Comparison of ENCODE assay signal across 13 mouse cellular contexts in the genomic region with DNA sequence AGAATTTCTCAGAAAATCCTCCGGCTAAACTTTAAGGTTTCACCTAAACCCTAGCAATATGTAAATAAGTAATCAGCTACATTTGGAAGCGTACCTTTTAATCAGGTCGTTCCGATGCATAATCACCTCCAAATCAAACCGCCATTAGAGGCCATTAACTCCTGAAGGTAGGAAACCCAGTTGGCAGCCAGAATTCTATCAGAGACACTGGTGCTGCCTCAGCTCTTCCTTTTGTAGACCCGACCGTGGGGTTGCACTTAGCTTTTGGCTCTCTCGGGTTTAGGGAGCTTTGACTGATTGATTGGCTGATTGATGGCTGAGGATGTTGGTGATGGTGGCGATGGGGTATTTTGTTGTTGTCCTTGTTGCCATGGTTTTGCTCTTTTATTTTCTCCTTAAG.
DNase-seq lines count a peak whose midpoint lies in the region; ATAC-seq and TF ChIP-seq lines count a peak whose summit lies in the region.
"Had no signal": no experiment of that assay in that cellular context is flagged by ENCODE, and none has a peak within 500 bp of the region (broad histone marks: within the 10 kb centered on the region; RNA-seq: fewer than 3 reads in every experiment).

No protein-coding gene starts in this region.

- H3K4me2 ChIP-seq in neural tube, embryonic 11.5 days (ENCODE audit: low read depth) = no peak overlapping the region
- peak overlapping the region; percentile 2; the same call in 1 of the 2 replicates for H3K4me2 ChIP-seq in forebrain, embryonic 16.5 days (ENCODE audit: low read length)
- H3K4me2 ChIP-seq in midbrain, embryonic 11.5 days = peak overlapping the region; percentile 38
- H3K4me2 ChIP-seq in stomach, postnatal 0 days (replicated peaks; ENCODE audit: low read depth) = no peak overlapping the region
- H3K4me2 ChIP-seq: limb, embryonic 12.5 days had no signal

- H3K9ac ChIP-seq in neural tube, embryonic 11.5 days (ENCODE audit: low read length) = no peak overlapping the region
- H3K9ac ChIP-seq in forebrain, embryonic 16.5 days (replicated peaks; ENCODE audit: low read depth, low read length) = no peak overlapping the region
- no peak overlapping the region for H3K9ac ChIP-seq in midbrain, embryonic 11.5 days (ENCODE audit: low read length)
- no peak overlapping the region for H3K9ac ChIP-seq in stomach, postnatal 0 days (ENCODE audit: low read length)
- H3K9ac ChIP-seq: limb, embryonic 12.5 days had no signal

- no peaks in the 10 kb centered on the region for H3K27me3 ChIP-seq in neural tube, embryonic 11.5 days (ENCODE audit: control insufficient read depth, insufficient read depth, low read length)
- no peaks in the 10 kb centered on the region for H3K27me3 ChIP-seq in forebrain, embryonic 16.5 days (replicated peaks; ENCODE audit: control insufficient read depth, insufficient read depth, low read length)
- no peaks in the 10 kb centered on the region for H3K27me3 ChIP-seq in midbrain, embryonic 11.5 days (ENCODE audit: control insufficient read depth, insufficient read depth, low read length)
- H3K27me3 ChIP-seq in stomach, postnatal 0 days (ENCODE audit: control insufficient read depth, insufficient read depth, low read length) = no peaks in the 10 kb centered on the region
- H3K27me3 ChIP-seq: limb, embryonic 12.5 days had no signal

- H3K9me3 ChIP-seq in neural tube, embryonic 11.5 days (ENCODE audit: control insufficient read depth, low read length) = no peaks in the 10 kb centered on the region
- no peaks in the 10 kb centered on the region for H3K9me3 ChIP-seq in forebrain, embryonic 16.5 days (ENCODE audit: control insufficient read depth, low read length)
- no peaks in the 10 kb centered on the region for H3K9me3 ChIP-seq in midbrain, embryonic 11.5 days (ENCODE audit: control insufficient read depth, low read length)
- H3K9me3 ChIP-seq in stomach, postnatal 0 days (ENCODE audit: control insufficient read depth, low read length) = no peaks in the 10 kb centered on the region
- H3K9me3 ChIP-seq: limb, embryonic 12.5 days had no signal

- no peak overlapping the region for H3K4me3 ChIP-seq in neural tube, embryonic 11.5 days (ENCODE audit: low read depth, low read length)
- H3K4me3 ChIP-seq in forebrain, embryonic 16.5 days (replicated peaks; ENCODE audit: low read length) = no peak overlapping the region
- H3K4me3 ChIP-seq in midbrain, embryonic 11.5 days (ENCODE audit: low read depth, low read length) = no peak overlapping the region
- no peak overlapping the region for H3K4me3 ChIP-seq in stomach, postnatal 0 days (ENCODE audit: low read depth, low read length)
- H3K4me3 ChIP-seq: limb, embryonic 12.5 days had no signal

- no peak for TF ChIP-seq EP300 in stomach, postnatal 0 days (optimal IDR thresholded peaks at IDR 0.05)

- H3K36me3 ChIP-seq in neural tube, embryonic 11.5 days (ENCODE audit: control insufficient read depth, insufficient read depth, low read length) = no peaks in the 10 kb centered on the region
- H3K36me3 ChIP-seq in forebrain, embryonic 16.5 days (ENCODE audit: control insufficient read depth, insufficient read depth) = no peaks in the 10 kb centered on the region
- no peaks in the 10 kb centered on the region for H3K36me3 ChIP-seq in midbrain, embryonic 11.5 days (ENCODE audit: control insufficient read depth, insufficient read depth, low read length)
- no peaks in the 10 kb centered on the region for H3K36me3 ChIP-seq in stomach, postnatal 0 days (ENCODE audit: control insufficient read depth, insufficient read depth, low read length)
- H3K36me3 ChIP-seq: limb, embryonic 12.5 days had no signal

- 15% methylated on average over 9 of the region's 9 CpGs for WGBS in neural tube, embryonic 11.5 days
- WGBS in forebrain, embryonic 16.5 days = 10% methylated on average over 9 of the region's 9 CpGs
- 17% methylated on average over 9 of the region's 9 CpGs for WGBS in midbrain, embryonic 11.5 days
- WGBS in stomach, postnatal 0 days = 58% methylated on average over 9 of the region's 9 CpGs

- no peak for DNase-seq in neural tube, embryonic 11.5 days (ENCODE audit: low spot score)
- DNase-seq in neural tube, embryonic 10.5 days (ENCODE audit: extremely low spot score, low spot score) = no peak
- peak; percentile 92 for DNase-seq in midbrain, embryonic 11.5 days (ENCODE audit: low spot score, missing footprints)
- no peak for DNase-seq in lung, postnatal 14 days
- no peak for DNase-seq in stomach, postnatal 0 days (ENCODE audit: low spot score)
- no peak for DNase-seq in c-Kit-positive CD71-positive TER-119-positive erythroid progenitor cells, embryonic 14.5 days (ENCODE audit: low spot score)
- no peak for DNase-seq in right cerebral cortex, adult 18-20 months
- DNase-seq: cerebellum, postnatal 25 days; heart, postnatal 14 days; lung, adult 18-20 months; right cerebral cortex, postnatal 14 days had no signal

- peaks cover 23% of the 10 kb centered on the region; the same call in 1 of the 2 replicates for H3K4me1 ChIP-seq in neural tube, embryonic 11.5 days (ENCODE audit: control insufficient read depth, insufficient read depth, low read length)
- H3K4me1 ChIP-seq in forebrain, embryonic 16.5 days (replicated peaks; ENCODE audit: control insufficient read depth, insufficient read depth, low read length) = peaks cover 25% of the 10 kb centered on the region
- H3K4me1 ChIP-seq in midbrain, embryonic 11.5 days (ENCODE audit: control insufficient read depth, insufficient read depth, low read length) = peaks cover 27% of the 10 kb centered on the region
- no peaks in the 10 kb centered on the region; the same call in 1 of the 2 replicates for H3K4me1 ChIP-seq in stomach, postnatal 0 days (replicated peaks; ENCODE audit: control insufficient read depth, insufficient read depth)

- no peak overlapping the region for H3K27ac ChIP-seq in neural tube, embryonic 11.5 days (ENCODE audit: low read depth, low read length)
- 0 out of 2 replicates have a peak overlapping the region, but pooled peaks have one; percentile 1 for H3K27ac ChIP-seq in forebrain, embryonic 16.5 days (ENCODE audit: low read length)
- no peak overlapping the region; the same call in 1 of the 2 replicates for H3K27ac ChIP-seq in midbrain, embryonic 11.5 days (ENCODE audit: low read depth, low read length)
- H3K27ac ChIP-seq in stomach, postnatal 0 days (replicated peaks) = no peak overlapping the region
- H3K27ac ChIP-seq: limb, embryonic 12.5 days had no signal

- no peak for TF ChIP-seq CTCF in stomach, postnatal 0 days (IDR thresholded peaks at IDR 0.05; ENCODE audit: low read depth)

- ATAC-seq in neural tube, embryonic 11.5 days (ENCODE audit: insufficient read depth, low FRiP score, low TSS enrichment) = peak; percentile 24; the same call in 1 of the 2 replicates
- peak; percentile 27; the same call in 1 of the 2 replicates for ATAC-seq in forebrain, embryonic 16.5 days
- ATAC-seq in midbrain, embryonic 11.5 days (ENCODE audit: low FRiP score) = peak; percentile 22; the same call in 1 of the 2 replicates
- no peak for ATAC-seq in stomach, postnatal 0 days (ENCODE audit: low FRiP score, low TSS enrichment)

Comparison
In these comparisons a context has a peak if more than half of its experiments do, and no peak if none do; other contexts are left out.
1. H3K4me2 ChIP-seq: peak in forebrain, embryonic 16.5 days (single experiment) and midbrain, embryonic 11.5 days (single experiment); none in neural tube, embryonic 11.5 days (single experiment) and stomach, postnatal 0 days (single experiment).